8 mouse cellular contexts compared by ENCODE assay signal in genomic region chr17:33915671-33916250, GRCm38 (mm10). TPM values are rescaled to one million over a fixed set of nuclear protein-coding genes. Genes with fewer than 3 reads are reported as not detected.
DNase-seq lines count a peak whose midpoint lies in the region; ATAC-seq and TF ChIP-seq lines count a peak whose summit lies in the region.

Tapbp (plus strand) TSS chr17:33915899.
Zbtb22 (plus strand) TSS chr17:33915904.

- H3K27ac ChIP-seq in bone marrow, adult 2 months (ENCODE audit: control insufficient read depth, insufficient read depth, low read depth, low read length, poor library complexity): peak within 1 kb of the TSS; percentile 54
- peak within 1 kb of the TSS; percentile 78 for H3K27ac ChIP-seq in embryonic facial prominence, embryonic 15.5 days (replicated peaks)
- H3K27ac ChIP-seq in limb, embryonic 14.5 days (replicated peaks; ENCODE audit: low read depth, low read length): no peak within 1 kb of the TSS
- H3K27ac ChIP-seq in midbrain, postnatal 0 days (ENCODE audit: low read depth, low read length): peak within 1 kb of the TSS; percentile 59

- peak within 1 kb of the TSS; percentile 35 for H3K9ac ChIP-seq in embryonic facial prominence, embryonic 15.5 days
- H3K9ac ChIP-seq in limb, embryonic 14.5 days (ENCODE audit: low read depth, low read length, severe bottlenecking): peak within 1 kb of the TSS; percentile 50
- H3K9ac ChIP-seq in midbrain, postnatal 0 days (replicated peaks; ENCODE audit: low read length, poor library complexity, severe bottlenecking): peak within 1 kb of the TSS; percentile 67

- no peaks in the 10 kb centered on the region for H3K9me3 ChIP-seq in embryonic facial prominence, embryonic 15.5 days (replicated peaks)
- H3K9me3 ChIP-seq in limb, embryonic 14.5 days (ENCODE audit: control insufficient read depth, low read length): no peaks in the 10 kb centered on the region
- no peaks in the 10 kb centered on the region for H3K9me3 ChIP-seq in midbrain, postnatal 0 days (ENCODE audit: low read length)

- WGBS in bone marrow, adult 2 months: under 1% methylated on average over 33 of the region's 34 CpGs
- WGBS in embryonic facial prominence, embryonic 15.5 days: under 1% methylated on average over 34 of the region's 34 CpGs
- WGBS in limb, embryonic 14.5 days: 2% methylated on average over 29 of the region's 34 CpGs
- WGBS in midbrain, postnatal 0 days: 1% methylated on average over 30 of the region's 34 CpGs

- peak within 1 kb of the TSS; percentile 66 for H3K4me3 ChIP-seq in bone marrow, adult 2 months (replicated peaks; ENCODE audit: control insufficient read depth, low read depth, low read length)
- H3K4me3 ChIP-seq in embryonic facial prominence, embryonic 15.5 days (replicated peaks): peak within 1 kb of the TSS; percentile 57
- H3K4me3 ChIP-seq in limb, embryonic 14.5 days (replicated peaks; ENCODE audit: low read length): peak within 1 kb of the TSS; percentile 48
- peak within 1 kb of the TSS; percentile 54 for H3K4me3 ChIP-seq in midbrain, postnatal 0 days (ENCODE audit: low read depth, low read length)

- peak; percentile 36; the same call in 1 of the 2 replicates for TF ChIP-seq POLR2A in bone marrow, adult 2 months (IDR thresholded peaks at IDR 0.05; ENCODE audit: borderline replicate concordance, control insufficient read depth, low read depth, low read length)
- TF ChIP-seq POLR2A in limb, embryonic 14.5 days (IDR thresholded peaks at IDR 0.05; ENCODE audit: borderline replicate concordance, extremely low read depth, insufficient read depth, insufficient read length): no peak

- H3K4me1 ChIP-seq in bone marrow, adult 2 months (ENCODE audit: control insufficient read depth, insufficient read depth, low read length): peaks cover 6% of the 10 kb centered on the region
- peaks cover 47% of the 10 kb centered on the region for H3K4me1 ChIP-seq in embryonic facial prominence, embryonic 15.5 days
- H3K4me1 ChIP-seq in limb, embryonic 14.5 days (ENCODE audit: control insufficient read depth, insufficient read depth, low read length): peaks cover 18% of the 10 kb centered on the region
- no peaks in the 10 kb centered on the region for H3K4me1 ChIP-seq in midbrain, postnatal 0 days (ENCODE audit: insufficient read depth, low read length)

- peak within 1 kb of the TSS; percentile 68 for H3K4me2 ChIP-seq in embryonic facial prominence, embryonic 15.5 days (replicated peaks)
- H3K4me2 ChIP-seq in limb, embryonic 14.5 days (replicated peaks; ENCODE audit: low read depth, low read length, severe bottlenecking): peak within 1 kb of the TSS; percentile 44
- H3K4me2 ChIP-seq in midbrain, postnatal 0 days (ENCODE audit: low read depth, low read length, poor library complexity, severe bottlenecking): peak within 1 kb of the TSS; percentile 69

- peak; percentile 89 for ATAC-seq in embryonic facial prominence, embryonic 15.5 days (ENCODE audit: insufficient number of reproducible peaks, low FRiP score, low TSS enrichment, low read depth)
- ATAC-seq in limb, embryonic 14.5 days (ENCODE audit: low FRiP score, low read depth): peak; percentile 91
- ATAC-seq in midbrain, postnatal 0 days (ENCODE audit: low FRiP score): peak; percentile 91

- no peaks in the 10 kb centered on the region for H3K27me3 ChIP-seq in embryonic facial prominence, embryonic 15.5 days
- no peaks in the 10 kb centered on the region for H3K27me3 ChIP-seq in limb, embryonic 14.5 days (ENCODE audit: control insufficient read depth, insufficient read depth, low read length)
- no peaks in the 10 kb centered on the region for H3K27me3 ChIP-seq in midbrain, postnatal 0 days (ENCODE audit: insufficient read depth, low read length)

- peaks cover 48% of the 10 kb centered on the region for H3K36me3 ChIP-seq in embryonic facial prominence, embryonic 15.5 days
- H3K36me3 ChIP-seq in limb, embryonic 14.5 days (ENCODE audit: control insufficient read depth, insufficient read depth, low read length): peaks cover 48% of the 10 kb centered on the region
- H3K36me3 ChIP-seq in midbrain, postnatal 0 days (ENCODE audit: insufficient read depth, low read length): peaks cover 27% of the 10 kb centered on the region

- DNase-seq in 416B (ENCODE audit: low read depth): peak; percentile 100
- peak; percentile 98 for DNase-seq in heart, adult 8-10 months (ENCODE audit: low spot score)
- peak; percentile 99 for DNase-seq in kidney, adult 9 months
- peak; percentile 98 for DNase-seq in limb, embryonic 14.5 days (ENCODE audit: low spot score)
- peak; percentile 99 for DNase-seq in midbrain, postnatal 0 days (ENCODE audit: low spot score)
- DNase-seq in spleen, postnatal 14 days (ENCODE audit: low spot score in 2 of 2): peak; percentile 83 to 88

- TF ChIP-seq CTCF in bone marrow, adult 2 months (IDR thresholded peaks at IDR 0.05; ENCODE audit: control insufficient read depth, insufficient read depth, low read length): no peak
- TF ChIP-seq CTCF in midbrain, postnatal 0 days (IDR thresholded peaks at IDR 0.05): no peak

RNA-seq across cellular contexts. Expression of gene Tapbp, which starts in this region (rescaled TPM):
- polyA plus RNA-seq in bone marrow, adult 2 months (2011; ENCODE audit: insufficient read depth, insufficient read length, low replicate concordance, missing spikeins): 75.8 and 87.3 TPM in 2 replicates
- 40.2 and 49.3 TPM in 2 replicates for polyA plus RNA-seq in embryonic facial prominence, embryonic 15.5 days (2015; fragmentation: Nextera tagmentation; extraction: Ambion mirVana)
- total RNA-seq in heart, adult 8-10 months (2022): 100 to 1,000 TPM in 2 of 4 experiments, 10 to 100 TPM in 2; 96.8 to 113 (median 105) TPM
- polyA plus RNA-seq in limb, embryonic 14.5 days (2012; rRNA removed): 18.7 and 23.8 TPM in 2 replicates
- 28.9 and 30.5 TPM in 2 replicates for polyA plus RNA-seq in limb, embryonic 14.5 days (2014; fragmentation: Nextera tagmentation; extraction: Ambion mirVana)
- 41.4 and 44.4 TPM in 2 replicates for total RNA-seq in midbrain, postnatal 0 days (2014; rRNA removed)
- 29.0 and 29.1 TPM in 2 replicates for polyA plus RNA-seq in midbrain, postnatal 0 days (2015; fragmentation: Nextera tagmentation; extraction: Ambion mirVana)

RNA-seq across cellular contexts. Expression of gene Zbtb22, which starts in this region (rescaled TPM):
- 21.2 and 26.3 TPM in 2 replicates for polyA plus RNA-seq in bone marrow, adult 2 months (2011; ENCODE audit: insufficient read depth, insufficient read length, low replicate concordance, missing spikeins)
- 15.8 and 17.8 TPM in 2 replicates for polyA plus RNA-seq in embryonic facial prominence, embryonic 15.5 days (2015; fragmentation: Nextera tagmentation; extraction: Ambion mirVana)
- total RNA-seq in heart, adult 8-10 months (2022): 10 to 100 TPM; 18.1 to 21.0 (median 19.3) TPM
- polyA plus RNA-seq in limb, embryonic 14.5 days (2012; rRNA removed): 27.9 and 34.0 TPM in 2 replicates
- polyA plus RNA-seq in limb, embryonic 14.5 days (2014; fragmentation: Nextera tagmentation; extraction: Ambion mirVana): 10.1 and 10.8 TPM in 2 replicates
- total RNA-seq in midbrain, postnatal 0 days (2014; rRNA removed): 44.3 and 50.9 TPM in 2 replicates
- 18.5 and 18.6 TPM in 2 replicates for polyA plus RNA-seq in midbrain, postnatal 0 days (2015; fragmentation: Nextera tagmentation; extraction: Ambion mirVana)
